Mouse (Mus musculus) erythroblast, embryonic 14.5 days (primary cell): Measurements from ENCODE around the gene Hist1h4j. TPM values are rescaled to one million over a fixed set of nuclear protein-coding genes. Genes with fewer than 3 reads are reported as not detected.
"Not testable (repeated sequence)": the region's sequence is repeated elsewhere in the genome, so short reads cannot be mapped to it uniquely, and the experiment has no call there.

Experiments
- H3K27me3 ChIP-seq: 2 replicates; pipeline ENCODE4 v1.6.1; 2012; ENCODE audit warnings: inconsistent platforms; ENCODE audit not compliant: control insufficient read depth
- H3K36me3 ChIP-seq: 2 replicates; pipeline ENCODE4 v1.6.1; 2012; ENCODE audit warnings: mild to moderate bottlenecking, inconsistent platforms; ENCODE audit not compliant: control insufficient read depth
- H3K4me1 ChIP-seq: 2 replicates; pipeline ENCODE4 v1.6.1; 2012; ENCODE audit warnings: inconsistent platforms; ENCODE audit not compliant: control insufficient read depth
- H3K4me3 ChIP-seq: replicated peaks from 2 replicates; pipeline ENCODE3; 2012; ENCODE audit warnings: moderate library complexity, mild to moderate bottlenecking, inconsistent platforms
- H3K9me3 ChIP-seq: 2 replicates; pipeline ENCODE4 v1.6.1; 2012; ENCODE audit warnings: low read length, inconsistent platforms, mixed read lengths; ENCODE audit not compliant: control insufficient read depth
- GATA1 ChIP-seq: IDR thresholded peaks from 2 replicates; pipeline ENCODE4 v1.6.1; 2012; ENCODE audit warnings: low read length, inconsistent platforms, mixed read lengths
- TAL1 ChIP-seq: IDR thresholded peaks from 3 replicates; pipeline ENCODE4 v1.6.1; 2012; ENCODE audit warnings: low read length, inconsistent platforms, mixed read lengths
- polyA plus RNA-seq: library from polyadenylated mRNA; stranded (reverse); fragments of >175 nt; gene quantifications from 2 replicates; pipeline ENCODE4 v1.2.3, GENCODE M21; 2012

Gene Hist1h4j
- polyA plus RNA-seq = 1.3 and 2.7 TPM in 2 replicates

DNA sequence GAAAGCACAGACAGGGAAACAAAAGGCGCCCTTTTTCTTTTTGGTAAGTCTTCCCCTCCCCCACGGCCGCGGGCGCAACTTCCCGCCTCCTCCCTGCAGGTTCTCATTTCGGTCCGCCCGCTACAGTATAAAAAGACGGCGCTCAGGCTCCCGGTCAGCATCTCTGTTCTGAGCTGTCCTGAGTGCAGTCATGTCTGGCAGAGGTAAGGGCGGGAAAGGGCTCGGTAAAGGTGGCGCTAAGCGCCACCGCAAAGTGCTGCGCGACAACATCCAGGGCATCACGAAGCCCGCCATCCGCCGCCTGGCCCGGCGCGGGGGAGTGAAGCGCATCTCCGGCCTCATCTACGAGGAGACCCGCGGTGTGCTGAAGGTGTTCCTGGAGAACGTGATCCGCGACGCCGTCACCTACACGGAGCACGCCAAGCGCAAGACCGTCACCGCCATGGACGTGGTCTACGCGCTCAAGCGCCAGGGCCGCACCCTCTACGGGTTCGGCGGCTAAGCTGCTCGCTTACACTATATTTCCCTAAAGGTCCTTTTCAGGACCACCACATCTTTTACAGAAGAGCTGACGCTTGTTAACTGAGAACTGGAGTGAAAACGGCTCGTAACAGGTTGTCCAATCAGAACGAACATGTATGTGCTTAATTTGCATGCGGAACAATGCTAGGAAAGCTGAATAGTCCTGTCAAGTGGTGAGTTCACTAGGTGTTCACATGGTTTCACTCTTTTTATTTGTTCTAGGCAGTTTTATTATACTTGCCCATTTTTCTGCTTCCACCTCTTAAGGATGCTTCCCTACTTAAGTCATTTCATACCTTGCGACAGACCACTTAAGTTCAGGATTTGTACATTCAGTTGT is at the start of gene Hist1h4j:
Hist1h4j (plus strand) TSS at position 159 of the 862 bp plus-strand sequence.
- not testable (repeated sequence) for H3K27me3 ChIP-seq, H3K36me3 ChIP-seq, H3K9me3 ChIP-seq
- peaks cover 49% of the 10 kb centered on the region for H3K4me1 ChIP-seq
- H3K4me3 ChIP-seq = peak within 1 kb of the TSS; percentile 72

DNA sequence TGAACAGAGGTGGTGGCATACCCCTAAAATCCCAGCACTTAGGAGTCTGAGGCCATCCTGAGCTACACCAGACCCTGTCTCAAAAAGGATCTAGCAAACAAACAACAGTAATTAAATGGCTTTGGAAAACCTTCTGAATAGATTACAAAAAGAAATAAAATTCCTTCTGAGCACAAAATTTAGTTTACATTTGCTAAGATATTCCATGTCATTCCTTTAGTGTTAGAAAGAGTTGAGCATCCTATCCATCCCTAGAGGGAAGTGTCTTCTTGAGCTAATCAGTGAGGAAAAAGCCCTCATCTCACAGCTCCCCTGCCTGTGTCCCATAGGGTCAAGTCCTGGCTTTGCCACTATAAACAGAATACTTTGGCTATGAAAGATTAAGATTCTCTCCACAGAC is 37.1 kb upstream of the Hist1h4j start, which contains the start of gene Olfr1359:
Olfr1359 (plus strand) TSS at position 301 of the 400 bp plus-strand sequence.
- peaks cover 2% of the 10 kb centered on the region for H3K27me3 ChIP-seq
- H3K4me1 ChIP-seq = peaks cover 2% of the 10 kb centered on the region; the same call in 1 of the 2 replicates
- H3K36me3 ChIP-seq = no peaks in the 10 kb centered on the region
- no peaks in the 10 kb centered on the region for H3K9me3 ChIP-seq
- H3K4me3 ChIP-seq = no peak within 1 kb of the TSS
- no peak for TF ChIP-seq GATA1
- no peak for TF ChIP-seq TAL1

DNA sequence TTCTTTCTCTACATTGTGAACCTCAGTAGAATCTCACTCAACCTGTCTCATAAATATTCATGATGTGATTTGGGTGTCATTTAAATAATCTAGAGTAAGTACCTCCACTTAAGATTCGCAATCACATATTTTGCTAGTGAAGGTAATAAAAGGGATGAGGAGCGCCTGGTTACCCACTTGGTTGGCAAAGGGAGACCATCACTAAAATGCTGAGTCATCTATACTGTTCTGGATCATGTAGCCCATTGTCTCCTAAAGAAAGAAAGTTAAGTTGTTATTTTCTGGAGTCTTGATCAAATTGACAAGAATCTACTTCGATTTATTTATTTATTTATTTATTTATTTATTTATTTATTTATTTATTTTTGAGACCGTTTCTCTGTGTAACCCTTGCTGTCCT is 28.2 kb upstream of the Hist1h4j start:
- Histone ChIP-seq H3K36me3 (no peaks in the 10 kb centered on the region), H3K4me1 (peaks cover 15% of the 10 kb centered on the region), H3K27me3 (peaks cover 6% of the 10 kb centered on the region), H3K9me3 (no peaks in the 10 kb centered on the region), H3K4me3 (no peak overlapping the region)
- no peak for TF ChIP-seq GATA1
- TF ChIP-seq TAL1 = no peak

DNA sequence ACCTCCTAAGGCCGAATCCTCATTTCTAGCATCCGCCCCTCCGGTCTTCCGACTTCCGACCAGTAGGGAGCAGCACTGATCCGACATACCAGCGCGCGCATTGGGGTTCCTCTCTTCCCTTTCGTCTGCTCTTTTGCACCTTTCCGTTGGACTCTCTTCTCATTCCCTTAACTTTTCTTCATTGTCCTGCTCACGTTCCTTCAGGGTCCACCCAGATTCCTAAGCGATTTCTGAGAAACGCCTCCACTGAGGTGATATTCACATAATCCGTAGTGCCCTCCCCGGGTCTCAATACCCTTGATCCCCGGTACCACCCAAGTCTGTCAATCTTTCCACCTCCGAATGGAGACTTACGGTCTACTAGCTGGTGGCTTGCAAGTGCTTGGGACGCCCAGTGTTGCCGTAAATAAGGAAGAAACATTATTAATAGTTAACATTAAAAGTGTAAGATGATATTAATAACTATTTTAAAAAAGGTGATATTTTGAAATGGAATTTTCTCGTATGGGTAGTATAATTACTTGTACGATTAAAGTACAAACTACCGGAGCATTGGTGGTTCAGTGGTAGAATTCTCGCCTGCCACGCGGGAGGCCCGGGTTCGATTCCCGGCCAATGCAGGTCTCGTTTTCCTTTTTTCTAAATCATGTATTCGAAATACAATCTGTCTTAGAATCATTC is 24.7 kb upstream of the Hist1h4j start:
- no peak for TF ChIP-seq GATA1
- no peak for TF ChIP-seq TAL1
- Histone ChIP-seq H3K4me3 (peak overlapping the region; percentile 86), H3K4me1 (peaks cover 33% of the 10 kb centered on the region), H3K9me3 (no peaks in the 10 kb centered on the region), H3K27me3 (peaks cover 2% of the 10 kb centered on the region), H3K36me3 (no peaks in the 10 kb centered on the region)

DNA sequence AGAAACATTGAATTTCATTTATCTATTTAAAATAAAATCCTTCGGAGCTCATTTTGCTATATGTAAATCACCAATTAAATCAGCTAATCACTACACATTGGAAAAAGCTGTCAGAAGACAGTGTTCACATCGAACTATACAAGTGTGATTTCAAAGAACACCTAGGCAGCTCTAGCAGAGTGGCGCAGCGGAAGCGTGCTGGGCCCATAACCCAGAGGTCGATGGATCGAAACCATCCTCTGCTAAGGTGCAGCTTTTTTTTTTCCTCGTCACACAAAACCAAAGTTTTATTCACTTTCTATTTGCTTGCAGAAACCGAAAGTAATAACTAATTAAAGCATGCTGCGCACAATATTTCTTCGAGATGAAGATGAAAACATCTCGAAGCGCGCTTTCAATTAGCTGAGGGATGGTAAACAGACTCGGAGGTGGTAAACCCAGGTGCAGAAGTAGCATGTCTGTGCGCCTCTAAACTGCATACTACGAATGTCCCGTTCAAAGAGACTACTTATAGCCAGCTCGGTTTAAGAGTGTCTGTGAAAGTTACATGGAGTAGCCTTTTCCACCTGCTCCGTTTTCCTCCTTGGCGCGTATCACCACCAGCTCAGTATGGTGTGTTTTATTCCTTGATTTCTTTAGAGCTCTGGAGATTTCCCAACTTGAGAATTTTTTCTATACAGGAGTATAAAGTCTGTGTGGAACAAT is 23.9 kb upstream of the Hist1h4j start:
- H3K36me3 ChIP-seq = no peaks in the 10 kb centered on the region
- no peaks in the 10 kb centered on the region for H3K9me3 ChIP-seq
- peaks cover 38% of the 10 kb centered on the region for H3K4me1 ChIP-seq
- TF ChIP-seq TAL1 (no peak), GATA1 (no peak)
- peak overlapping the region; percentile 86 for H3K4me3 ChIP-seq
- no peaks in the 10 kb centered on the region for H3K27me3 ChIP-seq

DNA sequence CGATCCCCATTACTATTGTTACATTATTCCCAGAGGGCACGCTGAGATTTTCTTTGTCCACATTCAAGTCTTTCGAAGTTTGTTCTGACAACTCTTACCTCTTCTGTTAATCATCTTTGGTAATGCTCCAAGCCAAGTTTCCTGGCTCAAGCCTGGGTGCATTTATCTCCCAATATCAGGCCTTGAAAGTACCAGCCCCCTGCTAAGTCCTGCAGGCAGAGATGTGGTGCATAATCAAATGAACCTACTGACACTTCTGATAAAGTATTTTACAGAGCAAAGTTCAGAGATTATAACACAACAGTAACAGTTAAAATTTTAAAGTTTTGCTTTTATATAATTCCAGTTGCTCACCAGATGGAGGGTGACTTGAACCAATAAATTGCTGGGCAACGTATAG is 23.2 kb upstream of the Hist1h4j start:
- Histone ChIP-seq H3K9me3 (no peaks in the 10 kb centered on the region), H3K4me3 (peak overlapping the region; percentile 86), H3K36me3 (no peaks in the 10 kb centered on the region), H3K27me3 (no peaks in the 10 kb centered on the region), H3K4me1 (peaks cover 39% of the 10 kb centered on the region)
- TF ChIP-seq TAL1 = no peak
- no peak for TF ChIP-seq GATA1

DNA sequence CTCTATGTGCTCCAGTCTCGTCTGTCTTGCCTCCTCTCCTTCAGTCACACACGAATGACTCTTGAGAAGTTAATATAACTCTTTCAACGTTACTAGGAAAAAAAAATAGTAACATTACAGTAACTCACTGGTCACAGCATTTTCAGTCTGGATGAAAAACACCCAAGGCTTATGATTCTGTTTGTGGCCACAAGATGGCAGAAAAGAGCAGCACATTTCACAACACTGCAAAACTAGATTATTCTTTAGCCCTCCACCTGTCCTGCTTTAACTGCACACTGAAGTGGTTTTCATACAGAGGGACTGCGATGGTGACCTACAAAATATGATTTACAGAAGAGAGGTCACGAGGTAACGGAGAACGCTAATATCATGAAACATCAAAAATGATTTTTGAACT is 20.1 kb upstream of the Hist1h4j start:
- peak overlapping the region; percentile 78 for H3K4me3 ChIP-seq

DNA sequence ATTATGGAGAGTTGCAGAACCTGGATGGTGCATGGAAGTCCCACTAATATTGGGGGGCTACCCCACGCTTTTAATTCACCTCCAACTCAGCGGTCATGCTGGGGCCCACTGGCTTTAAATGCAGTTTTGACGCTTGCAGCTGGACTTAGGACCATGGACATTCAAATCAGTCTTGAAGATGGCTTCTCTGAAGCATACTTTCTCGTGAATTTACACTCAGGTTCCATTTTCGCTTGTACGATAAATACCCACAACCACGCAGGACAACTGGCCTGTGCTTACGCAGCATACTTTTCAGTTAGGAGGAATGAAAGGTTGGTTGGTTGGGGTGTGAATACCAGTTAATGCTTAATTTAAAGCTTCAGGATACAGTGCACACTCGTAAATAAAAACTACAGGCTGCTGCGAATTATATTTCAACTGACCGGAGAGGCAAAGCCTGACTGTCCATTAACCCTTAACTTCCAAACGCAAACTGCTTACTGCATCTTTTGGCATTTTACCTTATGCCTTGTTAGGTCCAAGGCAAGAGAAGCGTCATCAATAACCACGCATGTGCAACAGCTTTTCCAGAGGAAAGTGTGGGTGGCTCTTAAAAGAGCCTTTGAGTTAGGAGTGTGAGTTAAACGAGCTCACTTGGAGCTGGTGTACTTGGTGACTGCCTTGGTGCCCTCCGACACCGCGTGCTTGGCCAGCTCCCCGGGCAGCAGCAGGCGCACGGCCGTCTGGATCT is 19.6 kb upstream of the Hist1h4j start:
- H3K27me3 ChIP-seq = no peaks in the 10 kb centered on the region
- peaks cover 64% of the 10 kb centered on the region for H3K4me1 ChIP-seq
- H3K36me3 ChIP-seq = no peaks in the 10 kb centered on the region; the same call in 1 of the 2 replicates
- no peak for TF ChIP-seq GATA1
- no peak for TF ChIP-seq TAL1
- H3K9me3 ChIP-seq = no peaks in the 10 kb centered on the region
- peak overlapping the region; percentile 78 for H3K4me3 ChIP-seq

More for the DNA sequence above, 20.1 kb upstream of the Hist1h4j start:
- Histone ChIP-seq H3K36me3 (no peaks in the 10 kb centered on the region; the same call in 1 of the 2 replicates), H3K4me1 (peaks cover 63% of the 10 kb centered on the region), H3K9me3 (no peaks in the 10 kb centered on the region), H3K27me3 (no peaks in the 10 kb centered on the region)
- TF ChIP-seq GATA1 (no peak), TAL1 (no peak)

DNA sequence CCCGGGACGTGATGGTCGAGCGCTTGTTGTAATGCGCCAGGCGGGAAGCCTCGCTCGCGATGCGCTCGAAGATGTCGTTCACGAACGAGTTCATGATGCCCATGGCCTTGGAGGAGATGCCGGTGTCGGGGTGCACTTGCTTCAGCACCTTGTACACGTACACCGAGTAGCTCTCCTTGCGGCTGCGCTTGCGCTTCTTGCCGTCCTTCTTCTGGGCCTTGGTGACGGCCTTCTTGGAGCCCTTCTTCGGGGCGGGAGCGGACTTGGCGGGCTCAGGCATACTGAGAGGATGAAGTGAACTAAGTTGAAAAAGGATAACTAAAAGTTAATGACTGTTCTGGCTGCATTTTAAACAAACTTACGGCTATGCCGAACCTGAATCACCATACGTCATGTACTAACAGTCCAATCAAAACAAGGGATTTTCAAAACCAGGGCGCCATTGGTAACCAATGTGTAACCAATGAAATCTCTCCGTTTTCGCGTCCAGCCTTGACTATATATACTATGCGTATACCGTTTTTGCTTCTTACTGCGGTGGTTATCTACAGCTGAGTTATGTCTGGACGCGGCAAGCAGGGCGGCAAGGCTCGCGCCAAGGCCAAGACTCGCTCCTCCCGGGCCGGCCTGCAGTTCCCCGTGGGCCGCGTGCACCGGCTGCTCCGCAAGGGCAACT is 18.9 kb upstream of the Hist1h4j start, which contains the start of the genes Hist1h2bl and Hist1h2ai:
Hist1h2bl (minus strand) TSS at position 280 of the 676 bp plus-strand sequence.
Hist1h2ai (plus strand) TSS at position 559 of the 676 bp plus-strand sequence.
- peak within 1 kb of the TSS; percentile 78 for H3K4me3 ChIP-seq
- H3K27me3 ChIP-seq, H3K9me3 ChIP-seq, H3K36me3 ChIP-seq: not testable (repeated sequence)
- peaks cover 67% of the 10 kb centered on the region for H3K4me1 ChIP-seq

DNA sequence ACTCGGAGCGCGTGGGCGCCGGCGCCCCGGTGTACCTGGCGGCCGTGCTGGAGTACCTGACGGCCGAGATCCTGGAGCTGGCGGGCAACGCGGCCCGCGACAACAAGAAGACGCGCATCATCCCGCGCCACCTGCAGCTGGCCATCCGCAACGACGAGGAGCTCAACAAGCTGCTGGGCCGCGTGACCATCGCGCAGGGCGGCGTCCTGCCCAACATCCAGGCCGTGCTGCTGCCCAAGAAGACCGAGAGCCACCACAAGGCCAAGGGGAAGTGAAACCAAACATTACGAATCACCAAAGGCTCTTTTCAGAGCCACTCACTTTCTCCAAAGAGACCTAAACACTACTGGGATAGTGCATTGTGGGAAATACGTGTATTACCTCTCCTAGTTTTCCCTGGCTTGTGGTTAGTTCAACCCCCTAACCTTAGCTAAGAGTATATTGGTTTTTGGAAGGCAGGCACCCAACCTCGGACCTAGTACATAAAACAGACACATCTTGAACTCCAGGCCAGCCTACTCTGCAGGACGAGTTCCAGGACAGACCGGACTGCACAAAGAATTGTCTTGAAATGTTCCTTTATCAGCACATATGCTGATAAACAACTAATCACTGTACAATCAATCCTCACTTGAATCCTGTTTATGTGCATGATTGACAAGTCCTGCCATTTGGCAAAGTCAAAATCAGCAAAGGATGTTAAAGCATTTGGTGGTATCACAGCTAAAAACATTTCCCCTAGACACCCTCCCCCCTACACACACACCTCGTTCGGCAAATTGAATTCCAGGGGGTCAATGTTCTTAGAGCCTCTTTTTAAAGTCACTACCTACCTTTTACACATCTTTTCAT is 18.1 kb upstream of the Hist1h4j start:
- H3K4me1 ChIP-seq = peaks cover 60% of the 10 kb centered on the region

More for the DNA sequence above, 18.1 kb upstream of the Hist1h4j start:
- not testable (repeated sequence) for H3K27me3 ChIP-seq, H3K36me3 ChIP-seq, H3K9me3 ChIP-seq
- peak overlapping the region; percentile 71 for H3K4me3 ChIP-seq
